Mouse (Mus musculus) brain, embryonic 14.5 days (tissue): ENCODE data around the gene Etl4. TPM values are rescaled to one million over a fixed set of nuclear protein-coding genes. Genes with fewer than 3 reads are reported as not detected.
"Not testable (repeated sequence)": the region's sequence is repeated elsewhere in the genome, so short reads cannot be mapped to it uniquely, and the experiment has no call there.

Experiments
- DNase-seq: peaks from one replicate; pipeline ENCODE4 v3.0.0-alpha.2; 2011; ENCODE audit warnings: low read depth
- CTCF ChIP-seq: fragments of 200-500 bp; IDR thresholded peaks from 2 replicates; pipeline ENCODE4 v1.5.1; 2012; ENCODE audit warnings: inconsistent platforms, mild to moderate bottlenecking, moderate library complexity, borderline replicate concordance; ENCODE audit not compliant: insufficient read depth, insufficient read length; ENCODE audit errors: extremely low read depth
- POLR2A ChIP-seq: fragments of 200-500 bp; IDR thresholded peaks from 2 replicates; pipeline ENCODE4 v1.6.1; 2012; ENCODE audit warnings: mild to moderate bottlenecking, inconsistent platforms, borderline replicate concordance; ENCODE audit not compliant: poor library complexity, insufficient read depth, insufficient read length, severe bottlenecking; ENCODE audit errors: extremely low read depth
- polyA plus RNA-seq: library from polyadenylated mRNA; depleted of rRNA; stranded (reverse); fragments of >200 nt; gene quantifications from 2 replicates; pipeline ENCODE4 v1.2.3, GENCODE M21; 2012

Gene Etl4
- polyA plus RNA-seq, 1 experiment, result 12.3 TPM

DNA sequence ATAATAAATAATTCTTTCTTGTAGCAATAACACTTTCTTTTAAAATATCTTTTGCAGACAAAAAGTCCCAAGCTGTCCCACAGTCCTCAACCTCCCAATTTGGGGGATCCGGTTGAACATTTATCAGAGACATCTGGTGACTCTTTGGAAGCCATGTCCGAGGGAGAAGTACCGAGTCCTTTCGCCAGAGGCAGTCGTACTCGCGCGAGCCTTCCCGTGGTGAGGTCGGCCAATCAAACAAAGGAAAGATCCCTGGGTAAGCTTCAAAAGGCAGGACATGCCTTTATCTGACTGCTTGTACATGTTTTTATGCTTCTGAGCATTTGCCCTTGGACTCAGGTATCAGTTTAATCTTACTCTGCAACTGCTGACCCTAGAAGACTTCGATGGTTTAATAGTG lies 752.3 kb downstream of the Etl4 start:
- TF ChIP-seq POLR2A, result no peak
- DNase-seq, result no peak

DNA sequence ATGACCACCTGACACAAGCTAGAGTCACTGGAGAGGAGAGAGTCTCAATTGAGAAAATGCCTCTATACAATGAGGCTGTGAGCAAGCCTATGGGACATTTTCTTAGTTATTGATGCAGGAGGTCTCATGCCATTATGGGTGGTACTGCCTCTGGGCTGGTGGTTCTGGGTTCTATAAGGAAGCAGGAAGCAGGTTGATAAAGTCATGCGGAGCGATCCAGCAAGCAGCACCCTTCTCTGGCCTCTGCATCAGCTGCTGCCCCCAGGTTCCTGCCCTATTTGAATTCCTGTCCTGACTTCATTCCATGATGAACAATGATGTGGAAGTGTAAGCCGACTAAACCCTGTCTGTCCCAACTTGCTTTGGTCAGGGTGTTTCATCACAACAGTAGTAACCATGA lies 753.1 kb downstream of the Etl4 start:
- DNase-seq, result no peak
- TF ChIP-seq CTCF, result no peak
- TF ChIP-seq POLR2A, result no peak

DNA sequence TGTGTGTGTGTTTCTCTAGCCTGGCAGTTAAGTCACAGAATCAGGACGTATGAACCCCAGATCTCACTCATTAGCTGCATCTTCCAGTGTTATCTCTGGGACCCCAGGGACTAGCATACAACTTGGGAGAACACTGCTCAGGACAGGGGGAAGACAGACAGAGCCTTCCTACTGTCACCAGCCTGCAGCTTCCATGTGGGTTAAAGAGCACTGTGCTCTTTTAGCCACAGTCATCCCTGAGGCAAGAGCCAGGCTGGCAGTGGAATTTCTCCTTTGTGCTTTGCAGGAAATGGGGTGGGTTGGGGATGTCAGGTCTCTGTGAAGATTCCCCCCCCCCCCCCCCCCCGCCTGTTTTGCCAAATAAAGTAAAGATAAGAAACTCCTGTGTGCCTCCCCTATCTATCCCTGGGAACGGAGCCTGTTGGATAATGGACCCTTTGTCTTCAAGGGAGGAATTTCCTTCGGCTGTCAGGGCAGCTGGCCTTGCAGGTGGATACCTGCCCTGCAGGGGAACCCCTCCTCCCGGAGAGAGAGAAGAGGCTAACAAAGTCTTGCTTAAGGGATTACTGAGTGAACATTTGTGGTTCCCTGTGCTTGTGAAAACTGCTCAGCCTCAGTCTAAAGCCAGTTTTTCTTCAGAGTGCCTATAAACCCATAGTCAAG lies 755.9 kb downstream of the Etl4 start:
- TF ChIP-seq CTCF, result no peak
- no peak for DNase-seq

DNA sequence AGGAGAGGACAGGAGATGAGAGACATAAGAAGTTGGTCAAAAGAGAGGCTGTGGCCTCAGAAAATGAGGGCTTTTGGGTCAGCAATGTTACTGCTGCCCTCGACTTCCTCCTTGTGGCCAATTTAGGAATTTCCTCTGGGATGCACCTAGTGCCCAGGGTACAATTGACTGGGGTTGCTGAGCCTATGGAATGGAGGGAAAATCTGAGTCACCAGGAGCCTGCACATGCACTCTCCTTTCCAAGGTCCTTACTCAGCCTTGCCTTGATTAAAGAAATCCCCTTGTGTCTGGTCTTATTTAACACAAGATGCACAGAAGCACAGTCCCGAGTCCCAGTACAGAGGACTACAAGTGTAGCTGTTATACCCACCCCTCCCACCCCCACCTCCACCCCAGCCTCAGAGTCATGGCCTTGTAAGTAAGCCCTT lies 756.5 kb downstream of the Etl4 start:
- DNase-seq, result peak; percentile 66
- TF ChIP-seq POLR2A, result no peak
- TF ChIP-seq CTCF, result peak; percentile 72

DNA sequence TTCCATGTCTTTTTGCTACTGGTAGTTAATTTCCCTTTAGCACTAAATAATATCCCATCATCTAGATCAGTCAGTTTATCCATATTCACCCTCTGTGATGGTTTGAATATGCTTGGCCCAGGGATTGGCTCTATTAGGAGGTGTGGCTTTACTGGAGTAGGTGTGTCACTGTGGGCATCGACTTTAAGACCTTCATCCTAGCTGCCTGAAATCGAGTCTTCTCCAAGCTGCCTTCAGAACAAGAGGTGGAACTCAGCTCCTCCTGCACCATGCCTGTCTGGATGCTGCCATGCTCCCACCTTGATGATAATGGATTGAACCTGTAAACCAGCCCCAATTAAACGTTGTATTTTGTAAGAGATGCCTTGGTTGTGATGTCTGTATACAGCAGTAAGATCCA lies 758.3 kb downstream of the Etl4 start:
- no peak for DNase-seq
- TF ChIP-seq CTCF (no peak), POLR2A (no peak)

DNA sequence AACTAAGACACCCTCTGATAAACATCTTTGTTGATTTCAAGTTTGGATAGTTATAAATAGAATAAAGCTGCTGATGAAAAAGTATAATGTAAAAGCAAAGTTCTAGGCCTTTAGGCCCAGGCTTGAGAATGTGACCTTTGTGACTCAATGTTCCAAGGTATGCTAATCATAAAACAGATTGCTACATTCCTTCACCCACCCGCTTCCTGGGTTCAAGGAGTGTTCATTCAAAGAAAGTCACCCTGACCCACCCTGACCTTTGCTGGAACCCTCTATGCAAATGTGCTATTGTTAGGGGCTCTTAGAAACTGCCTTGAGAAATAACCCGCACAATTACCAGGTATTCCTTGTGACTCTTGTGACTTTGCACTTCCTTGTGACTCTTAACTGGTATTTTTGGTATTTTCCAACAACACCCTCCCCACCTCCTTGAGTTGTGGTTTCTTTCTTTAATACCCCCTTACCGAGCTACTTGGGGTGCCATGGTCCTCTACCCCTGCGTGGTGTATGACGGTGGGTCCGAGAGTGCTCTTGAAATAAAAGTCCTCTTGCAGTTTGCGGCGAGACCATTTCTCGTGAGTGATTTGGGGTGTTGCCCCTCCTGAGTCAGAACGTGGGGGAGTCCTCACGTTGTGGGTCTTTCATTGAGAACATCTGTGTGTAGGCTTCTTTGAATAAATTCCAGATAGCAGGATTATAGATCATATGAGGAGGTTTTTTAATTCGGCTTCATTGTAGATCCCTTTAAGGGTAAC lies 758.9 kb downstream of the Etl4 start:
- not testable (repeated sequence) for DNase-seq

DNA sequence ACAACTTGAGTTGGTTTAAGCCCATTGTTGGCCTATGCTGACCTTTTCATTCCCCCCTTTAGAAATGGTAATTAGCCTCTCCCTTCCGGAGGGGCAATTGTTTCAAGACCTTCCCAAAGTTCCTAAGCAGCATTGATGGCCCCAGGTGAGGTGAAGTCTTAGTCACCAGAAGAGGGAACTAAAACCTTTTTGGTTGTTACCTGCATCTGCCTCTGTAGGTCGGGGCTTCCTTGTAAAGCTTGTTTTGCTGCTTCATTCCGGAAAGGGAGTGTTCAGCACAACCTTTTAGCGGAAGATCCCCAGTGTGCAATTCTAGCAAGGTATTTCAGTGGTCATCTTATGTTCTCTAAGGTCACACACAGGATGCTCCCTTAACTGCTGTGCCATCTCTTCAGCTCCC lies 759.8 kb downstream of the Etl4 start:
- no peak for DNase-seq
- TF ChIP-seq POLR2A, result no peak
- TF ChIP-seq CTCF, result no peak

DNA sequence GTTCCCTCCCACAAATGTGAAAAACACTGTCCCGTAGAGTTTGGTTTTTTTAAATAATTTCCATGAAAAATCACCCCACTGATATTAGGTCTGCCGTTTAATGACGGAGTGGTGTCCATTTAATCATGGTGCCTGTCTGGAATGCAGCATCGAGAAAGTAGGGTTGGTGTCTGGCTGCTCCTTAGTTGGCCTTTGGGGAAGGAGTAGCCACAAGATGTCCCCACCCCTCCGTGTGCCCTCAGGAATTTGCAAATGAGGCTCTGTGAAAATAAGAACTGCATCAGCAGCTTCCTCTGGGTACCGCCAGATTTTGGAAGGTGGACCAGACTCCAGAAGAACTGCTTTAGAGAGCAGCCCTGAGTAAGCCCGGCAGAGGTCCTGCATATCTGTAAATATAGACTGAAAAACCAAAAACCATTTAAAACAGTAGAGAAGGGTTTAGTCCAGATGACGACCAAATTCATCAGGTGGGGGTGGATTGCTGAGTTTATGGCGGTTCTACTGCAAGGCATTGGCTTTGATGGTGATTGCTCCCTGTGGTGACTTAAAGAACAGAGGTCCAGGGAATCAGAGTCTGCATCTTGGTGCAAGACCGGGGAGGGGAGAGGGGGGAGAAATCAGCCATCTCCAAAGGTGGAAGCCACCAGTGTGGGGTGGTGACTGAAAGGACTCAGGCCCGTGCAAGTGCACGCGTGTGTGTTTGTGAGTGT lies 762.1 kb downstream of the Etl4 start:
- no peak for TF ChIP-seq POLR2A
- no peak for TF ChIP-seq CTCF
- DNase-seq, result no peak

DNA sequence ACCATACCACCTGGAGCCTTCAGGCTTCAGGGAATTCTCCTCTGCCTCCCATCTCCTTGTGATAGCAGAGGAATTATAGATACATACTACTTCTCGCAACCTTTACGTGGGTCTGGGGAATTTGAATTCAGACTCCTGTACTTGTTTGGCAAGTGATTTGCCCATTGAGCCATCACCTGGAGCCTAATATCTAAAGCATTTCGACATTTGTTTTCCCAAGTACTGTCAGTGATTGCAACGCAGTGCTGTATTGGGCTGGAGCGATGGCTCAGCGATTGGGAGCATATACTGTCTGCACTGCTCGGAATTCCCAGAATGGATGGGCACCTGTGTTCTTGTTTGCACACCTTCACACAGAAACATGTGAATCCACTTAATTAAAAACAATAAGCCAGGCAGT lies 762.7 kb downstream of the Etl4 start:
- TF ChIP-seq CTCF (no peak), POLR2A (no peak)
- no peak for DNase-seq

DNA sequence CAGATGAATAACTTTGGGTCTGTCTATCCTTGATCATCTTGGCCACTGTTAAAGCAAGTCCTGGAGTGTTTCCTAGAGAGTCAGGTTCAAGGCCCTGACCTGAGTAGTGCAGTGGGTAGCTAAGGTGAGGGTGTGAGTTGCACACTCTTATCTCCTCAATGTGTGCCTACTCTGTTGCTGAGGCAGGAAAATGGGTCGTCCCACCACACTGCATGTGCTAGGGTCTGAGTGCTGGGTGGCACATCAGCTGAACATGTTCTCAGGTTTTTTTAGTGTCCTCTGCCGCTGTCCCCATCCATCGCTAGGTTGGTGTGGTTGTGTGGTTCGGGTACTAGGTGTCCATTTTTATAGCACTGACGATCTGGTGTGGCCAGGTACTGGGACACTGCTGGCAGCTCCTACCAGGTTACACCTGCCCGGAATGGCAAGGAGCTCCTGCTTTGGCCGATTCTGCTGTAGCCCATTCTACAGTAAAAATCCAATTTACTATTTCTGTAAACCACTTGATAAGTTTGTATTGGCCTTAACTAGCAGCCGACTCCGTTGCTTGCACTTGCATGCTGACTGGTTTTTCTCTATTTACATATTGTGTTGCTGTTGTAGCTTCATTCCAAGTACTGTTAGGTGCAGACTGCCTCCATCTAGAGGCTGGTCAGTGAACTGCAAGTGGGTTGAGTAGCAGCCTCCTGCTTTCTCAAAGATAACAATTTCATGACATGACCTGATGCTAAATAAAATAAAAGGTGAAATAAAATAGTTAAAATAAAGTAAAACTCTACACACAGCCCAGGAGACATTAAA lies 763.4 kb downstream of the Etl4 start:
- DNase-seq, result peak; percentile 79
- TF ChIP-seq CTCF (peak; percentile 86; the same call in 1 of the 2 replicates), POLR2A (no peak)

DNA sequence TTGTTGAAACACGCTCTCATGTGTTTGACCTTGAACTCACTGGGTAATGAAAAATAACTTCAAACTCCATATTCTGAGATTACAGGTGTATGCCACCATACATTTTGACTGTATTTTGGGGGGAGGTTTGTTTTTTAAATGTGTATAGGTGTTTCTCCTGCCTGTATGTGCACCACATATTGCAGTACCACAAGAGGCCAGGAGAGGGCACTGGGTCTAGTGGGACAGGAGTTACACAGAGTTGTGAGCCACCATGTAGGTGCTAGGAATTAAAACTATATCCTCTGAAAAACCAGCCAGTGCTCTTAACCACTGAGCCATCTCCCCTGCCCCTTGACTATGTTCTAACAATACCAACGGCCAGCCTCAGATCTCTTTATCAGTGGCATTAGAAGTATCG lies 766.8 kb downstream of the Etl4 start:
- no peak for DNase-seq
- TF ChIP-seq POLR2A (no peak), CTCF (peak; percentile 29; the same call in 1 of the 2 replicates)
